Mouse (Mus musculus) natural killer cell, adult 2 months (primary cell): ENCODE results near the gene Tmem220.
"Not testable (repeated sequence)": the region's sequence is repeated elsewhere in the genome, so short reads cannot be mapped to it uniquely, and the experiment has no call there.

Experiments used
- DNase-seq, 2 experiments: peaks; one replicate each; pipeline ENCODE4 v3.0.0; 2022; ENCODE audit warnings: low spot score in 2 of 2

Tmem220 gene

GRCm38 (mm10) chr11:67019711-67020475 lies 5.1 kb upstream of the Tmem220 start:
- DNase-seq: no peak

- DNase-seq: peak; percentile 18 to 52
These were observed 4.0 kb upstream of the Tmem220 start for GRCm38 (mm10) chr11:67020948-67021347.

- no peak for DNase-seq
These were observed 2.4 kb upstream of the Tmem220 start for GRCm38 (mm10) chr11:67022354-67023115.

GRCm38 (mm10) chr11:67023191-67023590 lies 1.8 kb upstream of the Tmem220 start:
- DNase-seq: not testable (repeated sequence)

- DNase-seq: no peak
These were observed 1.1 kb upstream of the Tmem220 start for GRCm38 (mm10) chr11:67023802-67024340.

- no peak for DNase-seq
These were observed 6.1 kb downstream of the Tmem220 start for GRCm38 (mm10) chr11:67030904-67031602.

- DNase-seq: no peak
These were observed 6.6 kb downstream of the Tmem220 start for GRCm38 (mm10) chr11:67031603-67031915.

- DNase-seq: no peak
These were observed 10.0 kb downstream of the Tmem220 start for GRCm38 (mm10) chr11:67034775-67035485.

GRCm38 (mm10) chr11:67036229-67036628 lies 11.3 kb downstream of the Tmem220 start:
- DNase-seq: no peak

- DNase-seq: no peak
These were observed 11.9 kb downstream of the Tmem220 start for GRCm38 (mm10) chr11:67036892-67037291.

- no peak for DNase-seq
These were observed 14.8 kb downstream of the Tmem220 start for GRCm38 (mm10) chr11:67039799-67040198.

GRCm38 (mm10) chr11:67040483-67040882 lies 15.5 kb downstream of the Tmem220 start:
- no peak for DNase-seq

- DNase-seq: no peak
These were observed 18.1 kb downstream of the Tmem220 start for GRCm38 (mm10) chr11:67043007-67043406.

- no peak for DNase-seq
These were observed 20.0 kb downstream of the Tmem220 start for GRCm38 (mm10) chr11:67044959-67045358.

GRCm38 (mm10) chr11:67047199-67047598 lies 22.2 kb downstream of the Tmem220 start:
- no peak for DNase-seq

- no peak for DNase-seq
These were observed 23.5 kb downstream of the Tmem220 start for GRCm38 (mm10) chr11:67048496-67048895.

GRCm38 (mm10) chr11:67049256-67049655 lies 24.3 kb downstream of the Tmem220 start:
- no peak for DNase-seq

GRCm38 (mm10) chr11:67051676-67052320 lies 26.8 kb downstream of the Tmem220 start:
- DNase-seq: no peak

GRCm38 (mm10) chr11:67052321-67052952 lies 27.5 kb downstream of the Tmem220 start, which contains the start of the genes Adprm and Sco1:
Adprm (minus strand) TSS chr11:67052594.
Sco1 (plus strand) TSS chr11:67052670.
- DNase-seq: peak; percentile 79 to 83

GRCm38 (mm10) chr11:67054754-67055365 lies 29.9 kb downstream of the Tmem220 start:
- no peak for DNase-seq
